Mouse (Mus musculus): ENCODE data around the gene Cd3eap. TPM values are rescaled to one million over a fixed set of nuclear protein-coding genes. Genes with fewer than 3 reads are reported as not detected.

The Cd3eap gene
- polyA plus RNA-seq, 1 experiment from 2014 or later, result 27.8 TPM

GRCm38 (mm10) chr7:19381377-19382165, 22.3 kb upstream of the Cd3eap start, which contains the start of gene Ercc2:
Ercc2 (plus strand) TSS chr7:19382010.
- H3K27me3 ChIP-seq (ENCODE audit: insufficient read depth, poor library complexity, severe bottlenecking), result no peaks in the 10 kb centered on the region
- H3K36me3 ChIP-seq, result peaks cover 60% of the 10 kb centered on the region
- DNase-seq (ENCODE audit: low spot score), result peak; percentile 100
- H3K4me3 ChIP-seq, result peak within 1 kb of the TSS; percentile 91
- WGBS, result 6% methylated on average over 48 of the region's 48 CpGs
- H3K4me1 ChIP-seq, result peaks cover 20% of the 10 kb centered on the region; the same call in 1 of the 2 replicates
- H3K27ac ChIP-seq, result peak within 1 kb of the TSS; percentile 84
- no peaks in the 10 kb centered on the region for H3K9me3 ChIP-seq

GRCm38 (mm10) chr7:19378049-19378448, 18.8 kb upstream of the Cd3eap start:
- Histone ChIP-seq H3K27ac (no peak overlapping the region), H3K27me3 (ENCODE audit: insufficient read depth, poor library complexity, severe bottlenecking) (no peaks in the 10 kb centered on the region), H3K4me1 (0 out of 2 replicates have a peak, but pooled peaks cover 13% of the 10 kb centered on the region), H3K9me3 (no peaks in the 10 kb centered on the region), H3K36me3 (peaks cover 66% of the 10 kb centered on the region), H3K4me3 (no peak overlapping the region)
- no peak for DNase-seq (ENCODE audit: low spot score)
- 50% methylated on average over 8 of the region's 8 CpGs for WGBS

- H3K36me3 ChIP-seq, result peaks cover 86% of the 10 kb centered on the region
Measured at GRCm38 (mm10) chr7:19376019-19376418, 16.7 kb upstream of the Cd3eap start.

GRCm38 (mm10) chr7:19375368-19375767, 16.1 kb upstream of the Cd3eap start:
- H3K4me1 ChIP-seq, result 0 out of 2 replicates have a peak, but pooled peaks cover 5% of the 10 kb centered on the region
- no peaks in the 10 kb centered on the region for H3K9me3 ChIP-seq
- H3K4me3 ChIP-seq, result no peak overlapping the region
- H3K27ac ChIP-seq, result no peak overlapping the region
- no peak for DNase-seq (ENCODE audit: low spot score)
- peaks cover 93% of the 10 kb centered on the region for H3K36me3 ChIP-seq
- WGBS, result 73% methylated on average over 18 of the region's 18 CpGs
- no peaks in the 10 kb centered on the region for H3K27me3 ChIP-seq (ENCODE audit: insufficient read depth, poor library complexity, severe bottlenecking)

More at GRCm38 (mm10) chr7:19376019-19376418, 16.7 kb upstream of the Cd3eap start:
- H3K4me1 ChIP-seq, result 0 out of 2 replicates have a peak, but pooled peaks cover 5% of the 10 kb centered on the region
- no peak overlapping the region for H3K4me3 ChIP-seq
- no peak overlapping the region for H3K27ac ChIP-seq
- H3K27me3 ChIP-seq (ENCODE audit: insufficient read depth, poor library complexity, severe bottlenecking), result no peaks in the 10 kb centered on the region
- no peaks in the 10 kb centered on the region for H3K9me3 ChIP-seq
- DNase-seq (ENCODE audit: low spot score), result no peak
- 86% methylated on average over 4 of the region's 4 CpGs for WGBS

GRCm38 (mm10) chr7:19373367-19373766, 14.1 kb upstream of the Cd3eap start:
- H3K36me3 ChIP-seq, result peaks cover 98% of the 10 kb centered on the region
- no peak overlapping the region for H3K4me3 ChIP-seq
- H3K27ac ChIP-seq, result no peak overlapping the region
- DNase-seq (ENCODE audit: low spot score), result no peak
- H3K27me3 ChIP-seq (ENCODE audit: insufficient read depth, poor library complexity, severe bottlenecking), result peaks cover 16% of the 10 kb centered on the region
- H3K4me1 ChIP-seq, result peaks cover 14% of the 10 kb centered on the region
- no peaks in the 10 kb centered on the region for H3K9me3 ChIP-seq
- 91% methylated on average over 2 of the region's 2 CpGs for WGBS

GRCm38 (mm10) chr7:19369823-19370425, 10.6 kb upstream of the Cd3eap start:
- Histone ChIP-seq H3K4me1 (peaks cover 9% of the 10 kb centered on the region), H3K9me3 (no peaks in the 10 kb centered on the region), H3K27me3 (ENCODE audit: insufficient read depth, poor library complexity, severe bottlenecking) (peaks cover 16% of the 10 kb centered on the region), H3K27ac (peak overlapping the region; percentile 43; the same call in 1 of the 2 replicates), H3K4me3 (peak overlapping the region; percentile 47), H3K36me3 (peaks cover 76% of the 10 kb centered on the region)
- 20% methylated on average over 46 of the region's 46 CpGs for WGBS
- no peak for DNase-seq (ENCODE audit: low spot score)

- Histone ChIP-seq H3K27ac (no peak overlapping the region), H3K27me3 (ENCODE audit: insufficient read depth, poor library complexity, severe bottlenecking) (peaks cover 16% of the 10 kb centered on the region), H3K4me1 (peaks cover 18% of the 10 kb centered on the region), H3K36me3 (peaks cover 61% of the 10 kb centered on the region), H3K9me3 (no peaks in the 10 kb centered on the region), H3K4me3 (no peak overlapping the region)
- no peak for DNase-seq (ENCODE audit: low spot score)
- WGBS, result 18% methylated on average over 16 of the region's 16 CpGs
Measured at GRCm38 (mm10) chr7:19368380-19368779, 9.1 kb upstream of the Cd3eap start.

GRCm38 (mm10) chr7:19365376-19365775, 6.1 kb upstream of the Cd3eap start:
- H3K4me1 ChIP-seq, result peaks cover 47% of the 10 kb centered on the region
- no peaks in the 10 kb centered on the region for H3K9me3 ChIP-seq
- peaks cover 31% of the 10 kb centered on the region for H3K36me3 ChIP-seq
- peaks cover 16% of the 10 kb centered on the region for H3K27me3 ChIP-seq (ENCODE audit: insufficient read depth, poor library complexity, severe bottlenecking)
- no peak overlapping the region for H3K27ac ChIP-seq
- 74% methylated on average over 4 of the region's 4 CpGs for WGBS
- no peak for DNase-seq (ENCODE audit: low spot score)
- H3K4me3 ChIP-seq, result no peak overlapping the region

GRCm38 (mm10) chr7:19363881-19364280, 4.6 kb upstream of the Cd3eap start:
- Histone ChIP-seq H3K4me1 (peaks cover 48% of the 10 kb centered on the region), H3K4me3 (peak overlapping the region; percentile 73; the same call in 1 of the 2 replicates)
- 3% methylated on average over 18 of the region's 18 CpGs for WGBS

GRCm38 (mm10) chr7:19362276-19362675, 3.0 kb upstream of the Cd3eap start:
- Histone ChIP-seq H3K27ac (peak overlapping the region; percentile 92), H3K36me3 (peaks cover 13% of the 10 kb centered on the region), H3K27me3 (ENCODE audit: insufficient read depth, poor library complexity, severe bottlenecking) (no peaks in the 10 kb centered on the region), H3K9me3 (no peaks in the 10 kb centered on the region), H3K4me3 (peak overlapping the region; percentile 73), H3K4me1 (peaks cover 59% of the 10 kb centered on the region)
- 25% methylated on average over 4 of the region's 4 CpGs for WGBS
- DNase-seq (ENCODE audit: low spot score), result peak; percentile 88

More at GRCm38 (mm10) chr7:19363881-19364280, 4.6 kb upstream of the Cd3eap start:
- Histone ChIP-seq H3K27ac (peak overlapping the region; percentile 92; the same call in 1 of the 2 replicates), H3K9me3 (no peaks in the 10 kb centered on the region), H3K27me3 (ENCODE audit: insufficient read depth, poor library complexity, severe bottlenecking) (peaks cover 5% of the 10 kb centered on the region), H3K36me3 (peaks cover 17% of the 10 kb centered on the region; the same call in 1 of the 2 replicates)
- DNase-seq (ENCODE audit: low spot score), result peak; percentile 90

- Histone ChIP-seq H3K9me3 (no peaks in the 10 kb centered on the region), H3K4me1 (peaks cover 59% of the 10 kb centered on the region), H3K4me3 (peak overlapping the region; percentile 73), H3K27me3 (ENCODE audit: insufficient read depth, poor library complexity, severe bottlenecking) (no peaks in the 10 kb centered on the region), H3K36me3 (peaks cover 16% of the 10 kb centered on the region), H3K27ac (peak overlapping the region; percentile 92)
- peak; percentile 91 for DNase-seq (ENCODE audit: low spot score)
- 9% methylated on average over 16 of the region's 16 CpGs for WGBS
Measured at GRCm38 (mm10) chr7:19361720-19362119, 2.4 kb upstream of the Cd3eap start.

- WGBS, result under 1% methylated on average over 27 of the region's 27 CpGs
- H3K9me3 ChIP-seq, result no peaks in the 10 kb centered on the region
- no peaks in the 10 kb centered on the region for H3K27me3 ChIP-seq (ENCODE audit: insufficient read depth, poor library complexity, severe bottlenecking)
- peak overlapping the region; percentile 92 for H3K27ac ChIP-seq
- H3K4me1 ChIP-seq, result peaks cover 59% of the 10 kb centered on the region
- peak; percentile 98 for DNase-seq (ENCODE audit: low spot score)
- H3K36me3 ChIP-seq, result peaks cover 23% of the 10 kb centered on the region
- peak overlapping the region; percentile 73 for H3K4me3 ChIP-seq
Measured at GRCm38 (mm10) chr7:19360944-19361343, 1.7 kb upstream of the Cd3eap start.
